Mouse (Mus musculus) intestine, embryonic 14.5 days (tissue): ENCODE measurements around the gene Six5. TPM values are rescaled to one million over a fixed set of nuclear protein-coding genes. Genes with fewer than 3 reads are reported as not detected.

ENCODE experiments used
- ATAC-seq: fragments of 200-750 bp; cut with Nextera tagmentation; replicated peaks from 2 replicates; pipeline ENCODE4 v1.8.0; 2017; ENCODE audit warnings: low read depth, moderate number of reproducible peaks, moderate TSS enrichment, moderate library complexity; ENCODE audit not compliant: low FRiP score, low TSS enrichment
- DNase-seq: peaks from one replicate; pipeline ENCODE4 v3.0.0-alpha.2; 2018; ENCODE audit warnings: low spot score
- H3K27ac ChIP-seq: fragments of 300-500 bp; sonication (generic); 2 replicates; pipeline ENCODE4 v1.5.1; 2014; ENCODE audit warnings: low read depth, mild to moderate bottlenecking, control low read depth
- H3K27me3 ChIP-seq: fragments of 300-500 bp; sonication (generic); replicated peaks from 2 replicates; pipeline ENCODE4 v1.6.1; 2014; ENCODE audit warnings: low read length, control low read depth; ENCODE audit not compliant: control insufficient read depth, insufficient read depth
- H3K36me3 ChIP-seq: fragments of 300-500 bp; sonication (generic); 2 replicates; pipeline ENCODE4 v1.6.1; 2014; ENCODE audit warnings: low read length, control low read depth; ENCODE audit not compliant: control insufficient read depth, insufficient read depth
- H3K4me1 ChIP-seq: fragments of 300-500 bp; sonication (generic); replicated peaks from 2 replicates; pipeline ENCODE4 v1.6.1; 2014; ENCODE audit warnings: low read length, control low read depth, mixed read lengths; ENCODE audit not compliant: control insufficient read depth, insufficient read depth
- H3K4me2 ChIP-seq: fragments of 300-500 bp; sonication (generic); 2 replicates; pipeline ENCODE4 v1.6.1; 2014; ENCODE audit warnings: low read length
- H3K4me3 ChIP-seq: fragments of 300-500 bp; sonication (generic); 2 replicates; pipeline ENCODE4 v1.5.1; 2014; ENCODE audit warnings: low read depth, low read length, control low read depth, mixed read lengths
- H3K9ac ChIP-seq: fragments of 300-500 bp; sonication (generic); 2 replicates; pipeline ENCODE4 v1.6.1; 2014; ENCODE audit warnings: mild to moderate bottlenecking, low read length
- H3K9me3 ChIP-seq: fragments of 300-500 bp; sonication (generic); 2 replicates; pipeline ENCODE4 v1.6.1; 2016; ENCODE audit warnings: low read length, control low read depth; ENCODE audit not compliant: control insufficient read depth
- WGBS: fragments of 180-500 bp; shearing (Covaris S2); extraction: QIAGEN DNeasy Blood & Tissue Kit; methylation state at CpG from one replicate; pipeline ENCODE4 v1.1.7; 2014; 5-methylcytosine and 5-hydroxymethylcytosine counted together
- polyA plus RNA-seq: library from polyadenylated mRNA; unstranded; fragments of >200 nt; fragmentation: Nextera tagmentation; extraction: Ambion mirVana; gene quantifications from 2 replicates; pipeline ENCODE4 v1.2.1, GENCODE M21; 2014

Gene Six5
- polyA plus RNA-seq, 1 experiment from 2014 or later, result 15.7 TPM

DNA sequence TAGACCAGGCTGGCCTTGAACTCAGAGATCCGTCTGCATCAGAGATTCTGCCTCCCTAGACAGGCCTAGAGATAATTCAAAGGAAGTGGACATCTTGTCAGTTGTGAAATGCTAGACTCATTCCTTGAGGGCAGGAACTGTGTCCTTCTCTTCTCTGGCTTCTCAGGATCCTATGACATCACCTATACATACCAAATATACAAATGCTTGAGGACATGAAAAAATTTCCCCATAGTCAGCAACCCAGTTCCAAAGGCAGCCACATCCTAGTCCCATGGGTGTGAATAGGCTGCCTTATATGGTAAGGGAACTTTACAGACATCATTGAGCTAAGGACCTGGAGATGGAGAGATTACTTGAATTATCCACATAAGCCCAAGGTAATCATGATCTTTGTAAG lies 15.2 kb downstream of the Six5 start:
- Histone ChIP-seq H3K4me3 (no peak overlapping the region), H3K4me2 (no peak overlapping the region), H3K4me1 (no peaks in the 10 kb centered on the region), H3K27me3 (no peaks in the 10 kb centered on the region), H3K9me3 (no peaks in the 10 kb centered on the region), H3K9ac (no peak overlapping the region), H3K27ac (no peak overlapping the region), H3K36me3 (no peaks in the 10 kb centered on the region)
- no peak for ATAC-seq
- 81% methylated on average over 1 of the region's 1 CpGs for WGBS
- DNase-seq, result no peak

DNA sequence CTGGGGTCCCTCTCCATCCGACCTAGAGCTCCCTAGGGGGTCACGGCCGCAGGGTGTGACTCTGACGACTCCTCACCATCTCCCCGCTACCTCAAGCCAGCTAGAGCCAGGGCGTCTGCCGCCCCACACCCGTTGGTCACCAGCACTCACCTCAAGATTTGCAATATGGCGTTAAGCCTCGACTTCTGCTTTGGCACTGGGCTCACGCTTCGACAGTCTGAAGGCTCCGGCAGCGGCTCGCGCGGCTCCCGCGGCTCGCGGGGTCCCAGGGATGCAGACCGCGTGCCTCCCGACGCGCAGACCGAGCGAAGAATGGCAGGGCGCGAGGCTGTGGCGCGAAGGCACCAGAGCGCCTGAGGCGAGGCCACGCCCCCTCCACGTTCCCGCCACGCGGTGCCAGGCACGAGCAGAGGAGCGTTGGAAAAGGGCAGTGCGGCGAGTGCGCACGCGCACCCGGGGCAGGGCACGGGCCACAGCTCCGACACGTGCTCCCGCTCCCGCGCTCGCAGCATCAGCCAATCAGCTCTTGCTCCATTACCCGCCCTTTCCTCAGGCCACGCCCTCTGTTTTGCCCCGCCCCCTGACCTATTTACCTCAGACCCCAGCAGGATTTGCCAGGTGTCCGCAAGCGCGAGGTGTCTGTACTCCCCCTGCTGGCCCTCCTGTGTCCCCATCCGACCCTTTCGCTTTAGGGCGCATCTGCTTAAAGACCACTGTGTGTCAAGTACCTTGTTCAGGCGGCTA lies 23.8 kb downstream of the Six5 start, which contains the start of gene Gm4969:
Gene Gm4969 (minus strand): TSS at position 341 of the 744 bp plus-strand sequence.
- H3K4me2 ChIP-seq, result peak within 1 kb of the TSS; percentile 50
- H3K4me1 ChIP-seq, result peaks cover 8% of the 10 kb centered on the region
- peak within 1 kb of the TSS; percentile 27 for H3K4me3 ChIP-seq
- no peak within 1 kb of the TSS for H3K27ac ChIP-seq
- peaks cover 7% of the 10 kb centered on the region; the same call in 1 of the 2 replicates for H3K9me3 ChIP-seq
- H3K27me3 ChIP-seq, result no peaks in the 10 kb centered on the region
- WGBS, result 19% methylated on average over 64 of the region's 64 CpGs
- DNase-seq, result peak; percentile 80
- H3K9ac ChIP-seq, result no peak within 1 kb of the TSS
- no peaks in the 10 kb centered on the region for H3K36me3 ChIP-seq
- peak; percentile 38; the same call in 1 of the 2 replicates for ATAC-seq

DNA sequence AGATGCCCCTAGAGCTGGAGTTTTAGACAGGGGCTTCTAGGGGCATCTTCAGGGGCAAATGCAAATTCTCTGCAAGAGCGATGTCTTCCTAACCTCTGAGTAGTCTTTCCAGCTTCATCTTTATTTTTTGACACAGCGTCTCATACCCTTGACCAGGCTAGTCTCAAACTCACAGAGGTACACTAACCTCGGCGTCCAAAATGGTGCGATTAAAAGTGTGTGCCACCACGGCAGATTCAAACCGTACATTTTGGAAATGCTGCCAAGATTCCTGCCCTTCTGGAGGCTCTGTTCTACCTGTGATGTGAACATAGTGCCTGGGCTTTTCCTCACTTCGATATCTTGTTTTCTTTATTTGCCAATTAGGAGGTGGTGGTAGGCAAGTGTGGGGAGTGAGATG lies 24.7 kb downstream of the Six5 start:
- Histone ChIP-seq H3K9me3 (peaks cover 7% of the 10 kb centered on the region; the same call in 1 of the 2 replicates), H3K4me2 (no peak overlapping the region), H3K27me3 (no peaks in the 10 kb centered on the region), H3K9ac (no peak overlapping the region), H3K4me3 (no peak overlapping the region), H3K27ac (no peak overlapping the region), H3K4me1 (peaks cover 8% of the 10 kb centered on the region), H3K36me3 (no peaks in the 10 kb centered on the region)
- peak; percentile 2; the same call in 1 of the 2 replicates for ATAC-seq
- DNase-seq, result no peak
- 92% methylated on average over 8 of the region's 8 CpGs for WGBS

DNA sequence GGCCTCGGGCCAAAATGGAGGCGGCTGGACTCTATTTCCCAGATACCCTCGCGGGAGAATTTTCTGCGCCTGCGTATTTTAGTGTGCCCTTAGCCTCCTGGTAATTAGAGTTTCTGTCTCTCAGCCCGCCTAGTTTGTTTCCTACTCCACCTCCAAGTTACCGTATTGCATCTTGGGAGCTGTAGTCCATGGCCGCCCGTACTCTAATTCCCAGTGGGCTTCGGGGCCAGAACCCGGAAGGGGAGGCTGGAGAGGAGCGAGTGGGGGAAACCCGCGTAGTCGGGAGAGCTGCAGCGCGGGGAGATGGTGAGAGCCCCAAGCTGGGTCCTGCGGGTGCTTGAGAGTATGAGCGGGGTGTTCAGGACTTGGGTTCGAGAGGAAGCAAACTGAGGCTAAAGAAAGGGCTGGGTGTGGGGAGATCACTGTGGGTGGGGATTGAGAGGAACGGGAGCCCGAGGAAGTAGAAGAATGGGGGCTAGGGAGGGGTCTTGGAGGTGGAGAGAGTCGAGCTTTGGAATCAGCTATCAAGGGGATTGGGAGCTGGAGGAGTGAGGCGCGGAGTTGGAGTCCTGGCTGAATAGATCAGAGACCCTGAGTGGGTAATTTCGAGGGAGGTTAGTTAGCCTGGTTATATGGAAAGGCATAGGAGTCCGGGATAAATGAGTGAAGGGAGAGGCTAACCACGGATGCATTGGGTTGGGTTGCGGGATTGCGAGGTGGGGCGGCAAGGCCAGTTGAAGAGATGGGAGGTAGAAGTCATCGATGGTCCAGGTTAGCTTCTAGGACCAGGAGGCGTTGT lies 25.4 kb downstream of the Six5 start, which contains the start of gene Fbxo46:
Gene Fbxo46 (plus strand): TSS at position 229 of the 799 bp plus-strand sequence.
- H3K36me3 ChIP-seq, result no peaks in the 10 kb centered on the region
- H3K27ac ChIP-seq, result no peak within 1 kb of the TSS
- H3K4me1 ChIP-seq, result peaks cover 8% of the 10 kb centered on the region
- WGBS, result 2% methylated on average over 34 of the region's 34 CpGs
- H3K9ac ChIP-seq, result peak within 1 kb of the TSS; percentile 67
- peak within 1 kb of the TSS; percentile 94 for H3K4me2 ChIP-seq
- DNase-seq (peak; percentile 89), ATAC-seq (peak; percentile 89)
- H3K9me3 ChIP-seq, result peaks cover 7% of the 10 kb centered on the region; the same call in 1 of the 2 replicates
- H3K27me3 ChIP-seq, result no peaks in the 10 kb centered on the region
- peak within 1 kb of the TSS; percentile 85 for H3K4me3 ChIP-seq

DNA sequence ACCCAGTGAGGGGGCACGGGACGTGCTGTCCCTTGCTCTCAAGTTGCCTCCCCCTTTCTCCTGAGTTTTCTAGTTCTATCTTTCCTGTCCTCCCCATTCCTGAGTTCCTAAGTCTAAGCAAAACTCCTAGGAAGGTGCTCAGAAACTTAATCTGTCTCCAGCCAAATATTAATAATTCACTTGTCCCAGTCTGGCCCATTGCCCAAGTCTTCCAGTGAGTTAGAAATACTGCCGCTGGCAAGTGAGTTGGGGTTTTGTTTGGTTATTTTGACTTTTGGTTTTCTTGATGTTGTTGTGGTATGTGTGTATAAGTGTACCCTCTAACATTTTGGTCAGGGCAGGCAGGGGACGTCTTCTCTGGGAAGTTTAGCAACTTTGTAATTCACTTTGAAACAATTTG lies 27.3 kb downstream of the Six5 start:
- DNase-seq, result no peak
- no peaks in the 10 kb centered on the region for H3K27me3 ChIP-seq
- no peak overlapping the region for H3K4me3 ChIP-seq
- no peak overlapping the region for H3K9ac ChIP-seq
- peaks cover 7% of the 10 kb centered on the region; the same call in 1 of the 2 replicates for H3K9me3 ChIP-seq
- H3K4me2 ChIP-seq, result no peak overlapping the region
- ATAC-seq, result no peak
- no peaks in the 10 kb centered on the region for H3K36me3 ChIP-seq
- WGBS, result 90% methylated on average over 4 of the region's 4 CpGs
- H3K4me1 ChIP-seq, result peaks cover 8% of the 10 kb centered on the region
- no peak overlapping the region for H3K27ac ChIP-seq

DNA sequence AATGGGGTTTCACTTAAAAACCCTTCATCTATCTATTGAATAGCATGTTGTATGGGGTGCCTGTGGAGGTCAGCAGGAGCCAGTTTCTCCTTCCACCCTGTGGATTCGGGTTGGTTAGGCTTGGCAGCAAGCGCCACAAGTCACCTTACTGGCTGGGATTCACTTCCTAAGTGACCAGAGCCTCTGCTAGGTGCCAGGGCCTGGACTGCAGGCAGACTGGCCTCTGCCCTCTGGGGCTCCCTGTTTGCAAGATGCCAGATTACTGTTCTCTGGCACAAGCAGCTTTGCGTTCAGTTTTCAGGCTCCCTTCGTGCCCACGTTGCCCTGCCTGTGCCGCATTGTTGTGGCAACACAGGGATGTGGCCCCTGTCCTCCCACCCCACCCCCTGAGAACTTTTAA lies 30.3 kb downstream of the Six5 start:
- peaks cover 9% of the 10 kb centered on the region for H3K36me3 ChIP-seq
- no peaks in the 10 kb centered on the region for H3K27me3 ChIP-seq
- peaks cover 3% of the 10 kb centered on the region; the same call in 1 of the 2 replicates for H3K9me3 ChIP-seq
- H3K4me3 ChIP-seq, result no peak overlapping the region
- no peak overlapping the region for H3K9ac ChIP-seq
- no peak overlapping the region for H3K4me2 ChIP-seq
- peaks cover 8% of the 10 kb centered on the region for H3K4me1 ChIP-seq
- ATAC-seq, result no peak
- DNase-seq, result no peak
- no peak overlapping the region for H3K27ac ChIP-seq
- 91% methylated on average over 6 of the region's 6 CpGs for WGBS

DNA sequence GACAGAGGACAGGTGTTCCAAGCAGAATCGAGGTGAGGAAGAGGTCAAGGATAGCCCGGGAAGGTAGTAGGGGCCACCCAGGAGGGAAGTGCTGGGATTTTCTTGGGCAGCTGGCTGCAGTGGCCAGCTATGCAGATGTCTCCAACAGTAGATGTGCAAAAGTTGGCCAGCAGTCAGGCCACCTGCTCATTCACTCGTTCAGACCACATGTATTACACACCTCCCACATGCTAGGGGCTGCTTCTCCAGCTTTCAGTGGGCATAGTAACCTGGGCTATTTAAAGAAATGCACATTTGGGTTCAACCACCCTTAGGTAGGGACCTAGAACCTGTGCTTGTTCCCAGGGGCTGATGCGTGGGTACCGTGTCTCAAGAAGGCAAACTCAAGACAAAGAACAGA lies 33.4 kb downstream of the Six5 start:
- Histone ChIP-seq H3K9me3 (no peaks in the 10 kb centered on the region), H3K36me3 (peaks cover 9% of the 10 kb centered on the region), H3K27me3 (no peaks in the 10 kb centered on the region), H3K4me3 (no peak overlapping the region), H3K4me1 (peaks cover 12% of the 10 kb centered on the region; the same call in 1 of the 2 replicates), H3K4me2 (no peak overlapping the region), H3K27ac (no peak overlapping the region), H3K9ac (no peak overlapping the region)
- DNase-seq, result no peak
- ATAC-seq, result no peak
- 76% methylated on average over 5 of the region's 5 CpGs for WGBS

DNA sequence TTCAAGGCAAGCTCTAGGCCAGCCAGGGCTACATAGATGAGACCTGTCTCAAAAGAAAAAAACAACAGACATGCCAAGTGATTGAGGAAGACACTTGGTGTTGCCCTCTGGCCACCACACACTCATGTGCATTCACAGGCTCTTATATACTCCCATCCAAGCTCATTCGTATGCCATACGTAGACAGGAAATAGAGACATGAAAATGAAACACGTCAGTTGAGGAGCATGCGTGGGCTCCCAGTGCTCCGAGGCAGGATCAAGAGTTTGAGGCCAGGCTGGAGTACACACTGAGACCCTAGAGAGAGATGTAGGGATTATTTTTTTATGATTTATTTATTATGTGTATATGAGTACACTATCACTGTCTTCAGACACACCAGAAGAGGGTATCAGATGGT lies 35.0 kb downstream of the Six5 start:
- 92% methylated on average over 5 of the region's 5 CpGs for WGBS
- DNase-seq, result no peak

More for the DNA sequence above, 35.0 kb downstream of the Six5 start:
- Histone ChIP-seq H3K4me2 (no peak overlapping the region), H3K36me3 (peaks cover 9% of the 10 kb centered on the region), H3K4me3 (no peak overlapping the region), H3K9me3 (no peaks in the 10 kb centered on the region), H3K27ac (no peak overlapping the region), H3K9ac (no peak overlapping the region), H3K4me1 (peaks cover 12% of the 10 kb centered on the region; the same call in 1 of the 2 replicates), H3K27me3 (no peaks in the 10 kb centered on the region)
- ATAC-seq, result no peak
